Mouse (Mus musculus): ENCODE data around the gene Glipr2.

- TF ChIP-seq POLR2A (IDR thresholded peaks at IDR 0.05; ENCODE audit: low read depth, low read length), result no peak
- TF ChIP-seq CTCF (IDR thresholded peaks at IDR 0.05; ENCODE audit: extremely low read depth, insufficient read depth, insufficient read length, insufficient replicate concordance), result no peak
Measured at GRCm38 (mm10) chr4:44025570-44025969, 68.4 kb downstream of the Glipr2 start.
